Mouse (Mus musculus) skeletal muscle tissue, adult 2 months (tissue): ENCODE data around the gene Tars.

ENCODE experiments used
- DNase-seq: peaks from one replicate; pipeline ENCODE4 v3.0.0-alpha.2; 2012; ENCODE audit warnings: low read depth, low spot score

Gene Tars

DNA sequence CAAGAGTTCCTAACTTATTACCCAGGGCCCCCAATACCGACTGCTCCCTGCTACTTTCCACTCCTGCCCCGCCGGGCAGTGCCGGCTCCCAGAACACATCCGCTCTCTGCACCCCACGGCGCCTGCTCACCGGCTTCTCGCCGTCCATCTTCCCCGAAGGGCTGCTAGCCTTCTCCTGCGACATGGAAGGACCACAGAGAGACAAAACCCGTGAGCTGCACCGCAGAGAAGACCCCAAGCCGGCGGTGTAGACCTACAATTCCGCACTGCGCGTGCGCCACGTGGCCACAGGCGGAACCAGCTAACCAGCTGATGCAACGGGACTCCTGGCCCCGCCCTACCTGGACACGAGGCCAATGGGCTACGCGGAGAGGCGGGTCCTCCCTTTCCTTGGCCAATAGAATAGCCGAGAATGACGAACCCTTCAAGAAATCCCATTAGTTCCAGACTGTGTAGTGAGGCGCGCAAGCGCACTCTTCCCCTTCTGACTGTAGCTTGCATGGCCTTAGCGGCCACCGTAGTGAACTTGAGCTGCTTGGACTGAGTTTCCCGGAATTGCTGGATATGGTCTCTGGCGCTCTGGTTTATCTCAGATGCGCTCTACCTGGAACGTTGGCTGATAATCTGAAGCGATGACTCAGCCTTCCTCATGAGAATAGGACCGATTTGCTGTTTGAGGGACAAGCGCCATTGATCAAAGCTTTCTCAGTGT, at the start of gene Tars:
TSS of gene Tars (minus strand) at position 310 of the 712 bp plus-strand sequence.
- DNase-seq, result peak; percentile 100

- DNase-seq, result peak; percentile 56
Observed at GRCm38 (mm10) chr15:11437361-11437760, 37.9 kb upstream of the Tars start.

GRCm38 (mm10) chr15:11436709-11437280, 37.3 kb upstream of the Tars start:
- DNase-seq, result peak; percentile 18

GRCm38 (mm10) chr15:11426899-11427298, 27.4 kb upstream of the Tars start:
- no peak for DNase-seq

GRCm38 (mm10) chr15:11413484-11413883, 14.0 kb upstream of the Tars start:
- no peak for DNase-seq

GRCm38 (mm10) chr15:11412542-11412941, 13.1 kb upstream of the Tars start:
- DNase-seq, result no peak

- no peak for DNase-seq
Observed at GRCm38 (mm10) chr15:11411846-11412245, 12.4 kb upstream of the Tars start.

DNA sequence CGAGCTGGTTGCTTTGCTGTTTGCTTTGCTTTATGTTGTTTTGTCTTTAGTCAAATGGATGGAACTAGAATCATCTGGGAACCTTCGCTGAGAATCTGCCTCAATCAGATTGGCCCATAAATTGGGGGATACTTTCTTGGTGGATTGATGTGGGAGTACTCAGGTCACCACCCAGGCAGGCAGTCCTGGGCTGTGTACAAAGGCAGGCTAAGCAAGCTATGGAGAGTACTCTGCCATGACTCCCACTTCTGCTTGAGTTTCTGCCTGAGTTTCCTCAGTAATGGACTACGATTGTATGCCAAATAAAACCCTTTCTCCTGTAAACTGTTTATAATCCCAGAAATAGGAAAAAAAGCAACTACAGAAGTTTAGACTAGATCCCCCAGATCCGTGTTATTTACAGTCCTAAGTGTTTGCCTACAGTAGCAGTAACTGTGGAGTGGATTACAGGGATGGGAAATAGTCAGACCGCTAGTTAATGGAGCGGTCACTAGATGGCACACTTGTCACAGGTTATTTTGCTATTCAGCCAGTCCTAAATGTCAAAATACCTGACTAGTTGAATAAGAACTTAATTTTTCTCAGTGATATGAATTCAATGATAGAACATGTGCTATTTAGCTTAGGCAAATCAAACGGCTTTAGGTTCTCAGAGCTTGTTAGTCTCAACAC, 8.8 kb upstream of the Tars start:
- DNase-seq, result peak; percentile 35

- DNase-seq, result peak; percentile 44
Observed at GRCm38 (mm10) chr15:11407381-11407780, 7.9 kb upstream of the Tars start.

DNA sequence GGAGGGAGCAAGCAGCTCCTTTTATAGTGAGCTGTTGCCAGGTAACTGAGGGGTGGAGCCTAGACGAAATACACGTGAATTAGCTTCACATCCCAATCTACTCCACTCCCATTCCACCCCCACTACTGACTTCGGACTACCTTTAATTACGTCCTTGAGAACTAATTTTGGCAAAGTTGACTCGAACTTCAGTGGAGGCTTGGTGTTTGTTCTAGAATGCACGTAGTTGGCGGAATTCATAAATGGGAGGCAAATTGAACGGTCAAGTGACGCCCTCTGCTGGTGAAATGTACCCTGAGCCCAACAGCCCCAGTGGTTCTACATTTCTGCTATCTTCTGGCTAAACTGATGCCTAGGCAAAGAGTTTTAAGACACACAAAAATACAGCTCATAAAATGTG, 7.3 kb upstream of the Tars start:
- no peak for DNase-seq

- no peak for DNase-seq
Observed at GRCm38 (mm10) chr15:11398676-11399350, 652 bp downstream of the Tars start.

GRCm38 (mm10) chr15:11396421-11396820, 3.0 kb downstream of the Tars start:
- DNase-seq, result no peak

- DNase-seq, result no peak
Observed at GRCm38 (mm10) chr15:11392903-11393302, 6.6 kb downstream of the Tars start.

DNA sequence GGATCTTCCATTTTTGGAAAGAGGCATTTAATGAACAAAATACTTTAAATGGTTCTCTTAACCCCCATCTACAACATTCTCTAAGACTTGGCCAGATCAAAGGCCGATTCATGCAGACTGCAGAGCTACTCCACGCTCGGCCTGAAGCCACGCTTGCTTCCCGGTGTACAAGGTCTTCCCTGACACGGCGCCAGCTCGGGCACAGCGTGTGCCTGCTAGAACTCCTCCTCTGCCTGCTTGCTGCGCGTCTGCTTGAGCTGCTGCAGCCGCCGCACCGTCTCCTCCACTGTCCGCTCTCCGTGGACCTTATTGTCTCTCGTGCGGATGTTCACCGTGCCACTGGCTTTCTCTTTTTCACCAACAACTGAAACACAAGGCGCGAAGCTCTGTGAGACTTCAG, 15.7 kb downstream of the Tars start:
- no peak for DNase-seq

DNA sequence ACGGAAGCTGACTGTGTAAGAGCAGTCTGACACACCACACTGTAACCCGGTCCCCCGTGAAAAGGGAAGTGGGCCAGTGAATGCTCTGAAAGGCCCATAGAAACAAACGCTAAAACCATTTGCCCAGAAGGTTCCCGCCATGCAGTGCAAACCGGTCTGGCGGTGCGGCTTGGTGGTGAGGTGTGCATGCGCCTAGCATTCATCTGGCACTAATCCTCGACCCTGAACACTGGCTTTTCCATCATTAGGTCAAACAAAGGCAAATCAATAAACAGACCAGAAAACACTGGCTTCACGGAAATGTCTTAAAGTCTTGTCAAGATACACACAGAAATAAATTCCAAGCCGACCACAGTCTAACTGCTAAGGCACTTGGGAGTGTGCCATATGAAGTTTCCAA, 16.9 kb downstream of the Tars start:
- DNase-seq, result no peak

DNA sequence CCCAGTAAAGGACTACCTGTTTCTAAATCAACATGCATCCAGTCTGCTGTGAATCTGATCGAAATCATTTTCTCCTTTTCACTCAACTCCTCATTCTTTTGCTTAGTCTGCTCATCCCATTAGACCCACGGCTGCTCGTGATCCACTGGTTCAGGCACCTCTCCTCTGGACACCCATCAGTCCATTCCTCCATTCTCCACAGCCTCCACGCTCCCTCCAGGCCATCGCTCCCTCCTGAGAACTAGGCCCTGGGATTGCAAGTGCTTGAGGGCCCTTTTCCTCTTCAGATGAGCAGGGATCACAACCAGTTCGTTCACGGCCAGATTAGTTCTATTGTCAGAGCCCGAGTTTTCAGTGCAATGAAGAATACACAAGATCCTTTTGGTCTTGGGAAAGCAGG, 18.8 kb downstream of the Tars start:
- no peak for DNase-seq

- DNase-seq, result no peak
Observed at GRCm38 (mm10) chr15:11380087-11380530, 19.4 kb downstream of the Tars start.

- DNase-seq, result no peak
Observed at GRCm38 (mm10) chr15:11379431-11380086, 19.9 kb downstream of the Tars start.

GRCm38 (mm10) chr15:11370477-11371085, 28.9 kb downstream of the Tars start:
- peak; percentile 11 for DNase-seq

DNA sequence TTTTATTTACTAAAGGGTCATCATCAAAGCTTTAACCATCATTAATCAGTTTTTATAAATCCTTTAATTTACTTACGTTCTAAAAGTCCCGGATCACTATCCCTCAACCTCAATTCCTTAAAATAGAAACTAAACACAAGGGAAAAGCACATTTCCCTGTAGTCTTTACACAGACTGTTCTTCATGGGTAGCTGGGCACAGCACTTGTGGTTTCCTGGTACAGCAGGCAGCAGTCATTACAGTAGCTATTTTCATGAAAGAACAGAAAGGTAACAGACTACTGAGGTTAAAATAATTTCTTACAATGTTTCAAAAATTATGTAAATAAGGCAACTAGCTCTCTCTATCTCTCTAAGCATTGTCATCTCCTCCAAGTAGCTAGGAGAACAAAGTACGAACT, 29.9 kb downstream of the Tars start:
- DNase-seq, result no peak

DNA sequence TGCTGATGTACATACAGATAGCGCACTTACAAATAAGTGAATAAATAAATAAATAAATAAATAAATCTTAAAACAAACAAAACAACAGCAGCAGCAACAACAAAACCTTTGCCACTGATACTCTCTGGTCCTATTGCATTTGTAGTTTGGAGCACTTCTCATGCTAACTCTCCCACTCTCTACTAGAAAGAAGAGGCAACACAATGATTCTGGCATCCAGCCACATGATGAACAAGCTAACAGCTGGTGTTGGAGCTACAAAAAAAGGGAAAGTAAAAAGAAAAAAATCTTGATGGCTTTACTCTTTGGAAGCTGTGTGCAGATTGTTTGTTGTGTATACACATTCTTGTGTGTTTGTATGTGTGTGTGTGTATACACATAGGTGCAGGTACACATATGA, 34.7 kb downstream of the Tars start:
- DNase-seq, result peak; percentile 13
